Mouse (Mus musculus) G1E (cell line): ENCODE results near the gene Selenok. TPM values are rescaled to one million over a fixed set of nuclear protein-coding genes. Genes with fewer than 3 reads are reported as not detected.

Experiments used
- ATAC-seq: 2 replicates; pipeline ENCODE4 v1.8.0; 2016; ENCODE audit warnings: mild to moderate bottlenecking; ENCODE audit not compliant: insufficient number of reproducible peaks, poor library complexity, low FRiP score, severe bottlenecking; ENCODE audit errors: extremely low read depth
- DNase-seq: peaks from one replicate; pipeline ENCODE4 v3.0.0; 2012; ENCODE audit warnings: low spot score
- H3K27me3 ChIP-seq: 2 replicates; pipeline ENCODE4 v1.6.1; 2012; ENCODE audit warnings: mild to moderate bottlenecking, low read length, inconsistent platforms; ENCODE audit not compliant: insufficient read depth
- H3K36me3 ChIP-seq: replicated peaks from 2 replicates; pipeline ENCODE3; 2012; ENCODE audit warnings: mild to moderate bottlenecking, inconsistent platforms
- H3K4me1 ChIP-seq: 2 replicates; pipeline ENCODE4 v1.6.1; 2012; ENCODE audit warnings: low read depth, low read length, inconsistent platforms, mixed read lengths; ENCODE audit not compliant: insufficient read depth
- H3K4me3 ChIP-seq: 2 replicates; pipeline ENCODE4 v1.5.1; 2012; ENCODE audit warnings: low read depth, mild to moderate bottlenecking, inconsistent platforms, low read length, moderate library complexity, mixed read lengths
- H3K9me3 ChIP-seq: replicated peaks from 2 replicates; pipeline ENCODE4 v1.6.1; 2012; ENCODE audit warnings: inconsistent platforms
- CTCF ChIP-seq: IDR thresholded peaks from 2 replicates; pipeline ENCODE4 v1.5.1; 2012; ENCODE audit warnings: low read depth, low read length, inconsistent platforms, mixed read lengths
- GATA1 ChIP-seq: IDR thresholded peaks from 2 replicates; pipeline ENCODE4 v1.6.1; 2012; ENCODE audit warnings: borderline replicate concordance, low read length, inconsistent platforms, mixed read lengths
- GATA2 ChIP-seq: IDR thresholded peaks from 2 replicates; pipeline ENCODE4 v1.6.1; 2012; ENCODE audit warnings: low read depth, low read length, inconsistent platforms, borderline replicate concordance
- POLR2AphosphoS5 ChIP-seq: IDR thresholded peaks from 2 replicates; pipeline ENCODE4 v1.6.1; 2012; ENCODE audit warnings: low read depth, low read length, inconsistent platforms; ENCODE audit not compliant: insufficient replicate concordance
- TAL1 ChIP-seq: conservative IDR thresholded peaks from 2 replicates; pipeline ENCODE4 v1.6.1; 2012; ENCODE audit warnings: low read depth, low read length, inconsistent platforms, mixed read lengths
- polyA plus RNA-seq: library from polyadenylated mRNA; stranded (reverse); fragments of >175 nt; gene quantifications from 2 replicates; pipeline ENCODE4 v1.2.3, GENCODE M21; 2012
- total RNA-seq, 2 experiments: library from RNA; stranded (forward) in 1 of 2; stranded (reverse) in 1 of 2; fragments of 200-1000 nt in 1 of 2; fragments of >200 nt in 1 of 2; fragmentation: Nextera tagmentation in 1 of 2; gene quantifications; 2 replicates each; pipeline ENCODE4 v1.2.3; 2014 to 2017

The Selenok gene
- total and polyA plus RNA-seq, 3 experiments, result 6.2 to 312 (median 49.4) TPM

DNA sequence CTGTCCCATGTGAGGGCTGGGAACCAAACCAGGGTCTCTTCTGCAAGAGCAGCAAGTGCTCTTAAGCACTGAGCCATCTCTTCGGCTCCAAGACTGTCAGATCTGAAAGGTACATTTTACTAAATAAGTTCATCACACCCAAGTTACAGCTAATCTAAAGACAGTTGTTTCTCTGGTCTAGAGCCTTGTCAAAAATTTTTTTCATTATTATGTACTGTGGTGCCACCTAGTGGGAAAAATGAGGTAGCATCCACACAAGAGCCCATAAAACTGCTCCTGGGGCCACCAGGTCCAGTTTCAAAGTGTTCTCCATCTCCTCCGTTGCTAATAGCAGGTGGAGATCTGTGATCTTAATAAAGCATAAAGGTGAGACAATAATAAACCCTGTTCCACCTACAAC lies 27.2 kb upstream of the Selenok start:
- TF ChIP-seq GATA1, result no peak
- TF ChIP-seq CTCF, result peak; percentile 11; the same call in 1 of the 2 replicates
- H3K36me3 ChIP-seq, result no peaks in the 10 kb centered on the region
- H3K4me1 ChIP-seq, result peaks cover 7% of the 10 kb centered on the region
- ATAC-seq (no peak), DNase-seq (peak; percentile 26)
- no peaks in the 10 kb centered on the region for H3K9me3 ChIP-seq
- no peaks in the 10 kb centered on the region for H3K27me3 ChIP-seq
- H3K4me3 ChIP-seq, result no peak overlapping the region

- H3K4me3 ChIP-seq, result no peak overlapping the region
- H3K36me3 ChIP-seq, result no peaks in the 10 kb centered on the region
- ATAC-seq (no peak), DNase-seq (no peak)
- no peaks in the 10 kb centered on the region for H3K27me3 ChIP-seq
- peaks cover 2% of the 10 kb centered on the region; the same call in 1 of the 2 replicates for H3K4me1 ChIP-seq
- no peaks in the 10 kb centered on the region for H3K9me3 ChIP-seq
- no peak for TF ChIP-seq CTCF
- TF ChIP-seq GATA2, result no peak
- no peak for TF ChIP-seq POLR2AphosphoS5
- no peak for TF ChIP-seq TAL1
- no peak for TF ChIP-seq GATA1
These were observed 21.3 kb upstream of the Selenok start for GRCm38 (mm10) chr14:29946761-29947309.

DNA sequence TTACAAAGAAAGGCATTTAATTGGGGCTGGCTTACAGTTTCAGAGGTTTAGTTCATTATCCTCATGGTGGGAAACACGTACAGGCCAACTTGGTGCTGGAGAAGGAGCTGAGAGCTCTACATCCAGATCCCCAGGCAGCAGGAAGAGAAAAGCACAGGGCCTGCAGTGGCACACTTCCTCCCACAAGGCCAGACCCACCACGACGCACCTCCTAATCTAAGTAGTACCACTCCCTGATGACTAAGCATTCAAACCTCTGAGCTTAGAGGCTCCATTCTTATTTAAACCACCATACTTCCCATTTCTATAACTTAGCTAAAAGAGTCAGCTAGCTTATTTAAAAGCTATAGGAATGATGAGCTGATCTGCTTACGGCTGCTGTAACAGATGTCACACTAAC lies 17.3 kb upstream of the Selenok start:
- H3K36me3 ChIP-seq, result no peaks in the 10 kb centered on the region
- no peaks in the 10 kb centered on the region for H3K9me3 ChIP-seq
- TF ChIP-seq POLR2AphosphoS5, result no peak
- no peak for TF ChIP-seq CTCF
- TF ChIP-seq TAL1, result no peak
- no peak for TF ChIP-seq GATA2
- no peak for TF ChIP-seq GATA1
- H3K27me3 ChIP-seq, result no peaks in the 10 kb centered on the region
- H3K4me1 ChIP-seq, result peaks cover 2% of the 10 kb centered on the region; the same call in 1 of the 2 replicates
- peak; percentile 76; the same call in 1 of the 2 replicates for ATAC-seq
- H3K4me3 ChIP-seq, result no peak overlapping the region
- no peak for DNase-seq

DNA sequence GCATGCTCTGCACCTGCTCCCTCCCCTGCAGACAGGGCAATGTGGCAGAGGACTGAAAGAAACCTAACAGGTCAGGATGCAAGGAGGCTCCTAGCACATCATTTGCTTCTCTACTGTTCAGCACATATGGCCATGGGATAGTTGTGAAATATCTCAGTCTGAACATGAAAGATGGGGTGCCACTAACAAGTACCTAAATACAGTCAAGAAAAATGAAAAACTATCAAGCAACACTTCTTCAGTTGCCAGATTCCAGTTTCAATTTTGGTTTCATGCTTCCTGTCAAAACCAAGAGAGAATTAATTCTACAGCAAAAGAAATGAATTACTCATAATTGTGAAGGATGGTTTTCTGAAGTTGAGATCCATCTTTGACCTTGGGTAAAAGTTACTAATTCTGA lies 10.7 kb upstream of the Selenok start:
- DNase-seq, result no peak
- Histone ChIP-seq H3K4me3 (no peak overlapping the region), H3K4me1 (no peaks in the 10 kb centered on the region), H3K36me3 (no peaks in the 10 kb centered on the region), H3K27me3 (no peaks in the 10 kb centered on the region), H3K9me3 (peaks cover 9% of the 10 kb centered on the region)
- TF ChIP-seq CTCF (no peak), TAL1 (no peak), POLR2AphosphoS5 (no peak), GATA1 (no peak), GATA2 (no peak)
- no peak for ATAC-seq

DNA sequence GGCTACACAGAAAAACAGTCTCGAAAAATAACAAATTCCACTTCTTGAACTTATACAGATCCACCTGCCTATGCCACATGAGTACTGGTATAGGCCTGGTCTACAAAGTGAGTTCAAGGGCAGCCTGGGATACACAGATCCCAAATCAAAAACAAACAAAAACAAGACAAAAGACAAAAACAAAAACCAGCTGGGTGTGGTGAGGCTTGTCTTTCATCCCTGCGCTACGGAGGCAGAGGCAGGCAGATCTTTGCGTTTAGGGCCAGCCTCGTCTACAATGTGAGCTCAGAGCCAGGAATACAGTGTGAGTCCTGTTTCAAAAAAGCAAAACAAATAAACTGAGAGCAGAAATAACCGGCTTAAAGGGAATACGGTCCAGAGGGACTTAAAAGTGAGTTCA lies 497 bp upstream of the Selenok start:
- DNase-seq (no peak), ATAC-seq (no peak)
- TF ChIP-seq CTCF (no peak), GATA1 (no peak)
- Histone ChIP-seq H3K27me3 (no peaks in the 10 kb centered on the region), H3K4me1 (peaks cover 35% of the 10 kb centered on the region), H3K4me3 (peak overlapping the region; percentile 89), H3K36me3 (peaks cover 37% of the 10 kb centered on the region), H3K9me3 (no peaks in the 10 kb centered on the region)

- Histone ChIP-seq H3K4me1 (peaks cover 41% of the 10 kb centered on the region), H3K36me3 (peaks cover 63% of the 10 kb centered on the region), H3K9me3 (no peaks in the 10 kb centered on the region), H3K27me3 (no peaks in the 10 kb centered on the region), H3K4me3 (no peak overlapping the region)
- DNase-seq, result no peak
- no peak for ATAC-seq
- TF ChIP-seq CTCF, result no peak
- no peak for TF ChIP-seq POLR2AphosphoS5
- no peak for TF ChIP-seq GATA1
- TF ChIP-seq GATA2, result no peak
- no peak for TF ChIP-seq TAL1
These were observed 3.3 kb downstream of the Selenok start for GRCm38 (mm10) chr14:29971446-29971845.

DNA sequence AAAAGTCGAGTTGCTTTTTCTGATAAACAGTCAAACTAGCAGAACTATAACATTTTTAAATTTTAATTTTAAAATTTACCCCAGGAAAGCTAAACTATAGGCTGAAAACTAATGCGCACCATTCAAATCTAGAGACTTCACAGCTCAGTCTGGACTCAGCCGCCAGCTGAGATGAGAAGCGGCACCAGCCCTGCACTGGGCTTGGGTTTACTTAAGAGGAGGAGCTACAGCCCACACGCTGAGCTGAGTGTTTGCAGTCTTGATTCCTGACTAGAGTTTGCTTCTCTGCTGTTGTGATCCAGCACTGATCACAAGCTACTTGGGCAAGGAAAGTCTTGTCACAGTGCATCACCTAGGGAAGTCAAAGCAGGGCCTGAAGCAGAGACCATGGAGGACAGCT lies 3.9 kb downstream of the Selenok start:
- DNase-seq (no peak), ATAC-seq (no peak)
- Histone ChIP-seq H3K9me3 (no peaks in the 10 kb centered on the region), H3K36me3 (peaks cover 68% of the 10 kb centered on the region), H3K27me3 (no peaks in the 10 kb centered on the region), H3K4me3 (no peak overlapping the region), H3K4me1 (peaks cover 39% of the 10 kb centered on the region)
- TF ChIP-seq GATA2, result no peak
- TF ChIP-seq POLR2AphosphoS5, result no peak
- TF ChIP-seq TAL1, result no peak
- no peak for TF ChIP-seq CTCF
- no peak for TF ChIP-seq GATA1
